Mouse (Mus musculus): ENCODE results near the gene Ints4. TPM values are rescaled to one million over a fixed set of nuclear protein-coding genes. Genes with fewer than 3 reads are reported as not detected.
"Not testable (repeated sequence)": the region's sequence is repeated elsewhere in the genome, so short reads cannot be mapped to it uniquely, and the experiment has no call there.

Ints4 gene
- 14.7 and 22.4 TPM in 2 replicates for polyA plus RNA-seq (2011; ENCODE audit: insufficient read depth, insufficient read length, low replicate concordance, missing spikeins)

DNA sequence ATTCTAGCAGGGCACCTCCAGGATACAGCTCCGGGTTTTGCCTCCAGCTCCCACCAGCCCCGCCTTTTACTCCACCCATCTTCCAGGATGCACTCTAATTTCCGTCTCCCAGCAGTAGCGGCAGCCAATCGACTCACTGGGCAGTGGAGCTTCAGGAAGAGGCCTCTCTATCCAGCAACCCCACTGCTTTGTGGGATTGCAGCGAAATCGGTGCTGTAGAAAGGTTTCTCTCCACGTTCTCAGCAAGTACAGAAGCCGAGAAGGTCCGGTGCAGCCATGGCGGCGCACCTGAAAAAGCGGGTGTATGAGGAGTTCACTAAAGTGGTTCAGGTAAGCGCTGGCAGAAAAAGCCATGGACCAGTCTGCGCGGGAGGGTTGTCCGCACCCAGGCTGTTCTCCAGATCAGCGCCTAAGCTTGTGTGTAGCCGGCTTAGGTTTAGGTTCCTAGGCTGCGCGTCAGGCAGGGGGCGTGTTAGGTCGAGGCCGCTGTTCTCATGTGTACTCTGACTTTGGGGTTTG, at the start of gene Ints4:
TSS of gene Ints4 (plus strand) at position 136 of the 519 bp plus-strand sequence.
- H3K4me1 ChIP-seq (ENCODE audit: control insufficient read depth, insufficient read depth, low read length), result no peaks in the 10 kb centered on the region; the same call in 1 of the 2 replicates
- H3K27ac ChIP-seq (ENCODE audit: control insufficient read depth, insufficient read depth, low read depth, low read length, poor library complexity), result peak within 1 kb of the TSS; percentile 60
- under 1% methylated on average over 24 of the region's 24 CpGs for WGBS
- peak within 1 kb of the TSS; percentile 73 for H3K4me3 ChIP-seq (replicated peaks; ENCODE audit: control insufficient read depth, low read depth, low read length)
- TF ChIP-seq POLR2A (IDR thresholded peaks at IDR 0.05; ENCODE audit: borderline replicate concordance, control insufficient read depth, low read depth, low read length) (0 out of 2 replicates have a peak, but pooled peaks have one; percentile 25), CTCF (IDR thresholded peaks at IDR 0.05; ENCODE audit: control insufficient read depth, insufficient read depth, low read length) (peak; percentile 7; the same call in 1 of the 2 replicates)

DNA sequence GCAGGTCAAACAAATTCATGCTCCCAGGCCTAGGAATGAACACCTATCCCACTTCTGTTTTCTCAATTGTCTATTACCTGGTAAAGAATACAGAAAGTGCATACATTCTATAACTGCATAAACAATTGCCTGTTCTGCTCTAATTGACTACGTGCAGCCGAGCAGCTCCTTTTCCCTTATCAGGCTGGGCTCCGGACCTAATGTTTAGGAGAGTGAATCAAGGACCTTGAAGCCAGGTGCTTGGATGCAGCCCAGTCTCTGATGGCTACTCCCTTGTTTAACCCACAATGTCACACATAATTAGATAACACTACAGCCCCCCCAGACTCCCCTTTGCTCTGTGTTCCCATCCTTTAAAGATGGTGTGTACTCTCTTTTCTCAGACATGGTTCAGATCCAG, 47.2 kb upstream of the Ints4 start:
- H3K27ac ChIP-seq (ENCODE audit: control insufficient read depth, insufficient read depth, low read depth, low read length, poor library complexity); H3K4me3 ChIP-seq (replicated peaks; ENCODE audit: control insufficient read depth, low read depth, low read length); H3K4me1 ChIP-seq (ENCODE audit: control insufficient read depth, insufficient read depth, low read length): not testable (repeated sequence)
- WGBS, result 81% methylated on average over 3 of the region's 3 CpGs

DNA sequence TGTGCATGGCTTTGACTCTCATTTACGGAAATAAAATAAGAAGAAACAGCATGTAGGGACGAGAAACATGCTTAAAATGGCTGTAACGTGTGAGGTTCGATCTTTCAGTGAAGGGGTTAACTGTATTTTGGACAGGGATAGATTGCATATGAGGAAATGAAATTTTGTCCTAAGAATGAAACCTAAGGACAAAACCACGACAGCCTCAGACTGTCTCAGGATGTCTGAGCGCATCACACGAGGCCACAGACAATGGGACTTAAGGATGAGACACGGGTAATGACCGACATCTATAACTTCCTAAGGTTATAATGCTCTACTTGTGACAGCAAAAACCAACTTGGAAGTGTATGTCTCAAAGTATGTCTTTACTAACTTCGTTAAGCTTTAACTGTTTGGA, 46.2 kb upstream of the Ints4 start:
- TF ChIP-seq POLR2A (IDR thresholded peaks at IDR 0.05; ENCODE audit: borderline replicate concordance, control insufficient read depth, low read depth, low read length), result no peak
- H3K4me1 ChIP-seq (ENCODE audit: control insufficient read depth, insufficient read depth, low read length), result no peaks in the 10 kb centered on the region
- WGBS, result 62% methylated on average over 10 of the region's 10 CpGs
- no peak overlapping the region for H3K4me3 ChIP-seq (replicated peaks; ENCODE audit: control insufficient read depth, low read depth, low read length)
- no peak overlapping the region for H3K27ac ChIP-seq (ENCODE audit: control insufficient read depth, insufficient read depth, low read depth, low read length, poor library complexity)

DNA sequence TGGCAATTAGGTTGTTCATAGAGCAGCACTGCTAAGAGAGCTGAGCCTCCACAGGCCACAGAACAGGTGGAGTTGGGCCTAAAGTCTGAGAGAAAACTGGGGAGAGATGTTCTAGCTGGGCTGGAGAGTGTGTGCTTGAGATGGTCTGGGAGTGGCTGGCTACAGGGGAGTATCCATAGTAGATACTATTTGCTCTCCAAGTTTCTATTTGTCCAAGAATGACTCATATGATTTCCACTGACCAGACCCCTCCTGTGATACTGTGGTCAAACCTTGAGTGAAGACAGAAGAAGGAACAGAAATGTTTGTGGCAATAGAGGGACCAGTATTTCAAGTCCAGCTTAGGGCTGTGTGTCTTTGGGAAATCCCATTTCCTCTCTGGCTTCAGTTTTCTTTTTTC, 41.8 kb upstream of the Ints4 start:
- TF ChIP-seq POLR2A (IDR thresholded peaks at IDR 0.05; ENCODE audit: borderline replicate concordance, control insufficient read depth, low read depth, low read length) (no peak), CTCF (IDR thresholded peaks at IDR 0.05; ENCODE audit: control insufficient read depth, insufficient read depth, low read length) (no peak)
- no peak overlapping the region for H3K4me3 ChIP-seq (replicated peaks; ENCODE audit: control insufficient read depth, low read depth, low read length)
- H3K4me1 ChIP-seq (ENCODE audit: control insufficient read depth, insufficient read depth, low read length), result no peaks in the 10 kb centered on the region; the same call in 1 of the 2 replicates
- no peak overlapping the region for H3K27ac ChIP-seq (ENCODE audit: control insufficient read depth, insufficient read depth, low read depth, low read length, poor library complexity)

DNA sequence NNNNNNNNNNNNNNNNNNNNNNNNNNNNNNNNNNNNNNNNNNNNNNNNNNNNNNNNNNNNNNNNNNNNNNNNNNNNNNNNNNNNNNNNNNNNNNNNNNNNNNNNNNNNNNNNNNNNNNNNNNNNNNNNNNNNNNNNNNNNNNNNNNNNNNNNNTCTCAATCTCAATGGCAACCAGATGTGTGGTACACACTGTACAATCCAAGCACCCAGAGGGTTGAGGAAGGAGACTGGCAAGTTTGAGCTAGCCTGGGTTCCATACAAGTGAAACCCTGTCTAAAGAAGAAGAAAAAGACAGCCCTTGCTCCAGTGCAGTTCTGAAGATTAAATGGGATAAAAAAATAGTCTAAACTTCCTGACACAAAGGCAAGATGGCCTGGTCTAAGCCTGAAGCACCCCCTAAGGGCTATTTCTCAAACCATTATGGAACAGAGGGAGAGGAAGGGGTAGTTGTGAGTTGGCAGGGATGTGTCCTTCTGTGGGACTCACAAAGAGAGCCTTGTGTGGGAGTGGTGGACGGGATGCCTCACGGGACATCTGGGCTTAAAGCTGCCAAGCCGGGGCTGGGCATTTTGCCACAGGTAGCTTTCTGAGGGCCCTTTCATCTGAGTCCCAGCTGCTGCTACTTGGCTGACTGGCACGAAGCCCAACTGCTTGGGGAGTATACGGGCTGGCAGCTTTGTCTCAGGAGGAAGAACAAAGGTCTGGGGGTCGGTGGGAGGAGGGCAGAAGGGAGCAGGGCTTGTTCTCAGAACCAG, 34.4 kb upstream of the Ints4 start:
- WGBS, result 7% methylated on average over 6 of the region's 6 CpGs
- Histone ChIP-seq H3K27ac (ENCODE audit: control insufficient read depth, insufficient read depth, low read depth, low read length, poor library complexity) (no peak overlapping the region), H3K4me3 (replicated peaks; ENCODE audit: control insufficient read depth, low read depth, low read length) (no peak overlapping the region), H3K4me1 (ENCODE audit: control insufficient read depth, insufficient read depth, low read length) (no peaks in the 10 kb centered on the region; the same call in 1 of the 2 replicates)
- no peak for TF ChIP-seq CTCF (IDR thresholded peaks at IDR 0.05; ENCODE audit: control insufficient read depth, insufficient read depth, low read length)
- TF ChIP-seq POLR2A (IDR thresholded peaks at IDR 0.05; ENCODE audit: borderline replicate concordance, control insufficient read depth, low read depth, low read length), result no peak

DNA sequence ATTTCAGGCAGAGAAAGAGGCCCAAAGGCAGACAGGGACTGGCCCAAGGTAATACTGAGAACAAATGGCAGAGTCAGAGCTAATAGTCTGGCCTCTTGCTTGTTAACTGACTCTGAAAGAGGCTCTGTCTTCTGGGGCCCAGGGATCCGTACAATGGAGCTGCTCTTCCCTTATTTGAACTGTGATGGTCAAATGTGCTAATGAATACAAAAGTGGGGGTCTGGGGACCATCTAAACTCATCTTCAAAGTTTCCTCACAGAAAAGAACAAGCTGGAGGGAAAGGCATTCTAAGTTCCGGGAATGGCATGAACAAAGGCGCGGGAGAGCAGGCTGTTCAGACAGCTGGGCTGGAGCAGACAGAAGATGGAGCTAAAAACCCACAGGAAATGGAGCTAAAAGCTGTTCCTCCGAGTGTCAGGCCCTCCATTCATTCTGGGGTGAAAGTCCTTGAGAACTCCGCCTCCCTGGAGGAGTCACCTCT, 33.7 kb upstream of the Ints4 start:
- no peak for TF ChIP-seq CTCF (IDR thresholded peaks at IDR 0.05; ENCODE audit: control insufficient read depth, insufficient read depth, low read length)
- no peak for TF ChIP-seq POLR2A (IDR thresholded peaks at IDR 0.05; ENCODE audit: borderline replicate concordance, control insufficient read depth, low read depth, low read length)
- Histone ChIP-seq H3K4me1 (ENCODE audit: control insufficient read depth, insufficient read depth, low read length) (no peaks in the 10 kb centered on the region; the same call in 1 of the 2 replicates), H3K27ac (ENCODE audit: control insufficient read depth, insufficient read depth, low read depth, low read length, poor library complexity) (no peak overlapping the region), H3K4me3 (replicated peaks; ENCODE audit: control insufficient read depth, low read depth, low read length) (no peak overlapping the region)
- WGBS, result 63% methylated on average over 6 of the region's 6 CpGs

DNA sequence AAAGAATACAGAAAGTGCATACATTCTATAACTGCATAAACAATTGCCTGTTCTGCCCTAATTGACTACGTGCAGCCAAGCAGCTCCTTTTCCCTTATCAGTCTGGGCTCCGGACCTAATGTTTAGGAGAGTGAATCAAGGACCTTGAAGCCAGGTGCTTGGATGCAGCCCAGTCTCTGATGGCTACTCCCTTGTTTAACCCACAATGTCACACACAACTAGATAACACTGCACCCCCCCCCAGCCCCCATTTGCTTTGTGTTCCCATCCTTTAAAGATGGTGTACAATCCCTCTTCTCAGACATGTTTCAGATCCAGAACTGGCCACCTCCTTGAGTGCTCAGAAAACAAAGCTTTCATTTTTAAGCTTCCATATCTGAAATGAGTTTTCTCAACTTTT, 29.7 kb upstream of the Ints4 start, which contains the start of gene Kctd14:
TSS of gene Kctd14 (plus strand) at position 301 of the 400 bp plus-strand sequence.
- not testable (repeated sequence) for H3K27ac ChIP-seq (ENCODE audit: control insufficient read depth, insufficient read depth, low read depth, low read length, poor library complexity); H3K4me3 ChIP-seq (replicated peaks; ENCODE audit: control insufficient read depth, low read depth, low read length); H3K4me1 ChIP-seq (ENCODE audit: control insufficient read depth, insufficient read depth, low read length)
- WGBS, result 71% methylated on average over 2 of the region's 2 CpGs

DNA sequence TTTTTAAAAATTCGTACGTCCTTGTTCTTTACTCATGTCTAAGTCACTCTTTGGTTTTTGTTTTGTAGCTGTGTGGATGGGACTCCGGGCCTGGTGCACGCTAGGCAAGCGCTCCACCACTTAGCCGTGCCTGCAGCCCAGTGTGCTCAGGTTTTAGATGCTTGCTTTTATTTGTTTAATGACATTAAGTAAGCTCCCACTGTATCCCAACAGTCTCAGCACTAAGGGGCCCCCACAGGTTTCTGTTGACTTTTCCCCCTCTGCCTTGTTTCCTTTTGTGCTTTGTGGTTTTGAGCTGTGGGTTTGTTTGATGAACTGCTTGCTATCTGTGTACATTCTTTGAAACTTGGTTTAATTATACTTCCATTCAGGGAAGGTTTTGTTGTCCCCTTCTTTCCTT, 28.6 kb upstream of the Ints4 start:
- Histone ChIP-seq H3K4me1 (ENCODE audit: control insufficient read depth, insufficient read depth, low read length) (peaks cover 3% of the 10 kb centered on the region; the same call in 1 of the 2 replicates), H3K27ac (ENCODE audit: control insufficient read depth, insufficient read depth, low read depth, low read length, poor library complexity) (no peak overlapping the region), H3K4me3 (replicated peaks; ENCODE audit: control insufficient read depth, low read depth, low read length) (no peak overlapping the region)
- no peak for TF ChIP-seq CTCF (IDR thresholded peaks at IDR 0.05; ENCODE audit: control insufficient read depth, insufficient read depth, low read length)
- no peak for TF ChIP-seq POLR2A (IDR thresholded peaks at IDR 0.05; ENCODE audit: borderline replicate concordance, control insufficient read depth, low read depth, low read length)
- WGBS, result 21% methylated on average over 6 of the region's 6 CpGs
